Mouse (Mus musculus) midbrain, embryonic 13.5 days (tissue): ENCODE data around the gene Unk. TPM values are rescaled to one million over a fixed set of nuclear protein-coding genes. Genes with fewer than 3 reads are reported as not detected.
"Not testable (repeated sequence)": the region's sequence is repeated elsewhere in the genome, so short reads cannot be mapped to it uniquely, and the experiment has no call there.

Experiments
- ATAC-seq: fragments of 200-750 bp; cut with Nextera tagmentation; 2 replicates; pipeline ENCODE4 v1.8.0; 2017; ENCODE audit warnings: mild to moderate bottlenecking, moderate TSS enrichment, moderate library complexity
- H3K27ac ChIP-seq: fragments of 300-500 bp; sonication (generic); 2 replicates; pipeline ENCODE4 v1.5.1; 2015; ENCODE audit warnings: inconsistent platforms, mild to moderate bottlenecking, moderate library complexity
- H3K27me3 ChIP-seq: fragments of 300-500 bp; sonication (generic); 2 replicates; pipeline ENCODE4 v1.6.1; 2015; ENCODE audit warnings: mild to moderate bottlenecking, inconsistent platforms
- H3K36me3 ChIP-seq: fragments of 300-500 bp; sonication (generic); 2 replicates; pipeline ENCODE4 v1.6.1; 2015; ENCODE audit warnings: mild to moderate bottlenecking, inconsistent platforms
- H3K4me1 ChIP-seq: fragments of 300-500 bp; sonication (generic); replicated peaks from 2 replicates; pipeline ENCODE4 v1.6.1; 2015; ENCODE audit warnings: inconsistent platforms
- H3K4me2 ChIP-seq: fragments of 300-500 bp; sonication (generic); replicated peaks from 2 replicates; pipeline ENCODE4 v1.6.1; 2015; ENCODE audit warnings: moderate library complexity, mild to moderate bottlenecking, inconsistent platforms
- H3K4me3 ChIP-seq: fragments of 300-500 bp; sonication (generic); replicated peaks from 2 replicates; pipeline ENCODE4 v1.5.1; 2015; ENCODE audit warnings: mild to moderate bottlenecking, inconsistent platforms
- H3K9ac ChIP-seq: fragments of 300-500 bp; sonication (generic); replicated peaks from 2 replicates; pipeline ENCODE4 v1.6.1; 2015; ENCODE audit warnings: mild to moderate bottlenecking, inconsistent platforms
- H3K9me3 ChIP-seq: fragments of 300-500 bp; sonication (generic); 2 replicates; pipeline ENCODE4 v1.6.1; 2016; ENCODE audit warnings: mild to moderate bottlenecking, inconsistent platforms
- WGBS: fragments of 180-500 bp; shearing (Covaris S2); methylation state at CpG from one replicate; pipeline ENCODE4 v1.1.7; 2015; 5-methylcytosine and 5-hydroxymethylcytosine counted together
- polyA plus RNA-seq: library from polyadenylated mRNA; unstranded; fragments of >200 nt; fragmentation: Nextera tagmentation; extraction: Ambion mirVana; gene quantifications from 2 replicates; pipeline ENCODE4 v1.2.1, GENCODE M21; 2015

The Unk gene
- polyA plus RNA-seq, 1 experiment from 2014 or later, result 43.7 TPM

DNA sequence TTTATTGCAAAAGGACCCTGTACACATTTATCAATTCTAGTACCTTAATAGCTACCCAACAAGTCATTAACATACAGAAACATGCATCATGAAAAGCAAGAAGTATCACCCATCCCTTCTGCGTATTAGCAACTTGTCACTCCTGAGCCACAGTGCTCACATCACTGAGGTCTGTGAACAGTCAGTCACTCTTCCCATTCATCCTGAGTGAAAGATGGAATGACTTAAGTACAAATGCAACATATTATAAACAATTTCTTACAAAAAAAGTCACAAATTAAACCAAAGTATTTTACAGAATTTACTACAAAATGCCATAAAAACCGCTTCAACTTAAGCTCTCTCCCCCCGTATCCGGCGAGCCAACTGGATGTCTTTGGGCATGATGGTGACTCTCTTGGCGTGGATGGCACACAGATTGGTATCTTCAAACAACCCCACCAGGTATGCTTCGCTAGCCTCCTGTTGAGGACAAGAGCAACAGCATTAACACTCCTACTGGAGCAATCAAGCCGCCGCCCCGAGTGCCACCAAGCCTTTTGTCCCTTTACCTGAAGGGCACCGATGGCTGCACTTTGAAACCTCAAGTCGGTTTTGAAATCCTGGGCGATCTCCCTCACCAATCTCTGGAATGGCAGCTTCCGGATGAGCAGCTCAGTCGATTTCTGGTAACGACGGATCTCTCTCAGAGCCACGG, 6.9 kb upstream of the Unk start:
- peak overlapping the region; percentile 95 for H3K4me3 ChIP-seq
- H3K9me3 ChIP-seq, H3K27me3 ChIP-seq, ATAC-seq: not testable (repeated sequence)
- peaks cover 13% of the 10 kb centered on the region; the same call in 1 of the 2 replicates for H3K36me3 ChIP-seq
- H3K4me1 ChIP-seq, result peaks cover 17% of the 10 kb centered on the region
- H3K4me2 ChIP-seq, result peak overlapping the region; percentile 85
- WGBS, result 5% methylated on average over 18 of the region's 18 CpGs
- peak overlapping the region; percentile 100 for H3K27ac ChIP-seq
- peak overlapping the region; percentile 100 for H3K9ac ChIP-seq

DNA sequence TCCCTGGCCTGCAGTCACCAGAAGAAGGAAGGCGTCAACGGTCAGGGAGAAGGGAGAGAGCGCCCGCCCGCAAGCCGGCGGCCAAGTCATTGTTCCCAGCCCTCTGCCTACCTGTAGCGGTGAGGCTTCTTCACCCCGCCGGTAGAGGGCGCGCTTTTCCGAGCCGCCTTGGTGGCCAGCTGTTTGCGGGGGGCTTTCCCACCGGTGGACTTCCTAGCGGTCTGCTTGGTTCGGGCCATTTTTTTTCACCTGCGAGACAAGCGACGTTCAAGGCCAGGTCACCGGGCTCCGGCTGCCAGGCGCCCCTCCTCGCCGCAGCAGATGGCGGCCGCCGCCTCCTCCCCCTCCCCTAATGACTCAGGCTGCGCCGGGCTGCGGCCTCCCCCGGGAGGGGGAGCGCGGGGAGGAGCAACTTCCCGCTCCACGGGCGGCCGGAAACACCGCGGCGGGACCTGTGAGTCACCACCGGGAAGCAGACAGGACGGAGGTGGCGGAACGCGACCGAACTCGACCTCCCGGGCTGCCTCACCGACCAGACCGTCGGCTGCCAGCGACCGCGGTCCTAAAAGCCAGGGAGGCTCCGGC, 6.3 kb upstream of the Unk start:
- no peaks in the 10 kb centered on the region for H3K9me3 ChIP-seq
- H3K27ac ChIP-seq, result peak overlapping the region; percentile 100
- peak overlapping the region; percentile 100 for H3K9ac ChIP-seq
- peaks cover 17% of the 10 kb centered on the region for H3K4me1 ChIP-seq
- H3K36me3 ChIP-seq, result peaks cover 13% of the 10 kb centered on the region; the same call in 1 of the 2 replicates
- H3K4me2 ChIP-seq, result peak overlapping the region; percentile 85
- H3K27me3 ChIP-seq, result no peaks in the 10 kb centered on the region
- under 1% methylated on average over 50 of the region's 57 CpGs for WGBS
- H3K4me3 ChIP-seq, result peak overlapping the region; percentile 95
- ATAC-seq, result peak; percentile 68

DNA sequence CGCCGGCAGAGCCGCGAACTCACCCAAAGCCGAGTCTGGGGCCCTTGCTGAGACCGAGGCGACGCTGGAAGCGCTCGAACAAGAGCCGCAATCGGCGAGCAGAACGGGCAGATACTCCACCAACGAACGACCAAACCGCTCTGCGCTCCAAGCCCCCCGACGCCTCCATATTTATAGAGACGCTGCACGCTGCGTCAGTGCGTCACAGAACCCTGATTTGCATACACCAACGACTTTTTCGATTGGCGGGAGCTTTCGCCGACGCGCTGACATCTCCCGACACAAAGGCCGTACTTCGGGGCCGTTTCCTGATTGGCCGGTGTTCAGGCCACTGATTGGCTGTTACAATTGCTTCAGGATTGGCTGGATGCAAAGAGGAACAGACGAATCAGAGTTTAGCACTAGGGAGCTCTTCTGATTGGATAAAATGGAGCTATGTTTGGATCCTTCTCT, 5.7 kb upstream of the Unk start:
- peak overlapping the region; percentile 85; the same call in 1 of the 2 replicates for H3K4me2 ChIP-seq
- WGBS, result under 1% methylated on average over 37 of the region's 37 CpGs
- no peaks in the 10 kb centered on the region for H3K27me3 ChIP-seq
- peak overlapping the region; percentile 100 for H3K9ac ChIP-seq
- peaks cover 13% of the 10 kb centered on the region; the same call in 1 of the 2 replicates for H3K36me3 ChIP-seq
- peak; percentile 96 for ATAC-seq
- peak overlapping the region; percentile 95 for H3K4me3 ChIP-seq
- no peaks in the 10 kb centered on the region for H3K9me3 ChIP-seq
- H3K27ac ChIP-seq, result peak overlapping the region; percentile 100
- H3K4me1 ChIP-seq, result peaks cover 19% of the 10 kb centered on the region

DNA sequence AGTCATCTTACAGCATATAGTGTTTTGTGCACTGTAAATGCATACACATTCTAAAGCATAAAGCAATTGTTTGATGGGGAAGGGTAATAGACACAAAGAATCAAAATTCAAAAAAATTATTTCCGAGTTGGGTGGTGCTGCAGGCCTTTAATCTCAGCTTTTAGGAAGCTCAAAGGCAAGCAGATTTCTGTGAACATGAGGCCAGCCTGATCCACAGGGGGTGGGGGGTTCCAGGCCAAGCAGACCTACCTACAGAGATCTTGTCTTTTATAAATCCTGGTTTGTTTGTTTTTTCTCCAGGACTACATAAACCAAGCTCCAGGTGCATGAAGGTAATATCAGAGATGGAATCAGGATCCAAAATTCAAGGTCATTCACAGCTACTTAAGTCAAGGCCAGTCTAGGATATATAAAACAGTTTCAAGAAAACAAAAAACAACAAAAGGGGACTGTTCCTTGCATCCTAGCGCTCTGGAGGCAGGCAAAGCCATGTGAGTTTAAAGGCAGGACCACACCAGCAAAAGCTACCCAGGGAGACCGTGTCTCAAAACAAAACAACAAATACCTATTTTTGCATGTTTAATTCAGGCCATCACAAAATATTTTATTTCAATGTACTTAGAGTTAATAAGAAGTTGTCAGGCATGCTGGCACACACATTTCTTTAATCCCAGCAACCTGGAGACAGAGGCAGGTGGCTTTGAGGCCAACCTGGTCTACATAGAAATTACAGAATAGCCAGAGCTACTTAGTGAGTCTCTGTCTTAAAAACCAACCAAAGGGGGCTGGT, 4.9 kb upstream of the Unk start:
- no peak overlapping the region for H3K9ac ChIP-seq
- H3K27ac ChIP-seq, result peak overlapping the region; percentile 73
- 90% methylated on average over 3 of the region's 3 CpGs for WGBS
- ATAC-seq, result no peak
- H3K36me3 ChIP-seq, result peaks cover 13% of the 10 kb centered on the region; the same call in 1 of the 2 replicates
- H3K4me3 ChIP-seq, result no peak overlapping the region
- H3K9me3 ChIP-seq, result no peaks in the 10 kb centered on the region
- H3K4me1 ChIP-seq, result peaks cover 24% of the 10 kb centered on the region
- no peaks in the 10 kb centered on the region for H3K27me3 ChIP-seq
- no peak overlapping the region for H3K4me2 ChIP-seq

DNA sequence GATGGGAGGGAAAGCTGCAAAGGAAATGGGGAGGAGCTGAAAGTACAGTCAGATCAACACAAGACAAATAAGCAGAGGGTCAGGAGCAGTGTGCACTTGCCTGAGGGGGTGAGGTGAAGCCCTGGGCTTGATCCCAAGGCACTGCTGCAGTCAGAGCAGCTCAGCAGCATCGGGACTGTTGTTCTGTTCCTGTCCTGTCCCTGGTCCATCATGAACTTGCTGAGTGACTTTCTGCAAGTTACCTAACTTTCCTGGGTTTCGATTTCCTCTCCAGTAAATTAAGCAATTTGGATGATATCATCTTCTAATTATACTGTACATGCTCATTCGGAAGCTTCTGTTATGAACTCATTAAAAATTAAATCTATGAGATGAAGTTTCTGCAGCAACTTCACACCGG, 2.4 kb upstream of the Unk start, which contains the start of gene H3f3b:
TSS of gene H3f3b (minus strand) at position 207 of the 400 bp plus-strand sequence.
- Histone ChIP-seq H3K4me1 (peaks cover 25% of the 10 kb centered on the region), H3K4me2 (no peak within 1 kb of the TSS), H3K9me3 (no peaks in the 10 kb centered on the region), H3K4me3 (no peak within 1 kb of the TSS), H3K27ac (no peak within 1 kb of the TSS), H3K9ac (no peak within 1 kb of the TSS), H3K36me3 (no peaks in the 10 kb centered on the region), H3K27me3 (no peaks in the 10 kb centered on the region)
- 88% methylated on average over 4 of the region's 4 CpGs for WGBS
- ATAC-seq, result no peak

DNA sequence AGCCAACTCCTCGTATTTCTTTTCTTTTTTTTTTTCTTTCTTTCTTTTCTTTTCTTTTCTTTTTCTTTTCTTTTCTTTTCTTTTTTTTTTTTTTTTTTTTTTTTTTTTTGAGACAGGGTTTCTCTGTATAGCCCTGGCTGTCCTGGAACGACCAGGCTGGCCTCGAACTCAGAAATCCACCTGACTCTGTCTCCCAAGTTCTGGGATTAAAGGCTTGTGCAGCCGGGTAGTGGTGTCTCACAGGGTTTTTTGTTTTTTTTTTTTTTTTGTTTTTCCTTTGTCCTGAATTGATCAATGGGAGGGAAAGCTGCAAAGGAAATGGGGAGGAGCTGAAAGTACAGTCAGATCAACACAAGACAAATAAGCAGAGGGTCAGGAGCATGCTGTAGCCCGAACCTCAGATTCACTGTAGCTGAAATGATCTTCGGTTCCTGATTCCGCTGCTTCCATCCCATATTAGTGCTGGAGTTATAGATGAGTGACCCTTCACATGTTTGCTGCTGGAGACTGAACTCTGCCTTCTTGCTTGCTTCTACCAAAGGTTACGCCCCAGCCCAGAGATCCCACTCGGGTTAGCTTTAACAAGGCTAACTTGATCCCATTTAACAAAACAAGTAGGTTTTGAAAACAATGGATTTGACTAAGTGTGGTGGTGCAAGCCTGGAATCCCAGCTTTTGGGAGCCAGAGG, 1.8 kb upstream of the Unk start:
- no peaks in the 10 kb centered on the region for H3K36me3 ChIP-seq
- no peaks in the 10 kb centered on the region for H3K9me3 ChIP-seq
- H3K4me1 ChIP-seq, result peaks cover 30% of the 10 kb centered on the region
- no peak overlapping the region for H3K9ac ChIP-seq
- no peak overlapping the region for H3K4me3 ChIP-seq
- no peaks in the 10 kb centered on the region for H3K27me3 ChIP-seq
- 86% methylated on average over 9 of the region's 9 CpGs for WGBS
- no peak overlapping the region for H3K27ac ChIP-seq
- H3K4me2 ChIP-seq, result no peak overlapping the region
- no peak for ATAC-seq

DNA sequence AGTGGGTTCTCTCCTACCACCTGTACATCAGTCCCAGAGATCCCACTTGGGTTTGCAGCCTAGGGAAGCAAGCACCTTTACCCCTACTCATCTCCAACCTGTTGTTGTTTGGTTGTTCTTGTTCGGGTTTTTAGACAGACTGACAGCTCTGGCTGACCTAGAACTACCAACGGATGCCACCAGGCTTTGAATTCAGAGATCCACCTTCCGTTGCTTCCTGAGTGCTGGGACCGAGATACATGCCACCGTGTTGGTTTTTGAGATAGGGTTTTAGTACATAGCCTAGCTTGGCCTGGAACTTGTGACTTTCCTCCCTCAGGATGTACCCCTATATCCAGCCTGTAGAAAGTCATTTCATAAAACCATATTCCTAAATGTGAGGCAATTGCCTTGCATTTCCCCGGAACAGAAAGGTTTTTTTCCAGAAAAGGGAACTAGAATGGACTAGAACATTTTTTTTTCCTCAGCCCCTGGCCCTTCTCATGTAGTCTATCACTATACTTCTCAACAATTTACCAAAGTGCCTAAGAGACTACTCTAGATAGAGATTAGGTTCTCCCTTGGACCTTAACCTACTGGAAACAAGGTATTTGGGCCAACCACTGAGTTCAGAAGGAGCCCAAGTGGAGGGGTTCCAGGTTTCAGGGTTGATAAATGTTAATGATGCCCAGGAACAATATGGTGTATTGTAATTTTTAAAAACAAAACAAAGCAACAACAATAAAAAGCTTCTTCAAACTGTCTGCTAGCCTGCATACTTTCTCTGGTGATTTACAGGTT, 846 bp upstream of the Unk start:
- ATAC-seq, result no peak
- Histone ChIP-seq H3K4me3 (peak overlapping the region; percentile 67), H3K27me3 (no peaks in the 10 kb centered on the region), H3K9me3 (no peaks in the 10 kb centered on the region), H3K9ac (peak overlapping the region; percentile 59), H3K36me3 (no peaks in the 10 kb centered on the region), H3K27ac (no peak overlapping the region), H3K4me2 (peak overlapping the region; percentile 58), H3K4me1 (peaks cover 32% of the 10 kb centered on the region)
- WGBS, result 84% methylated on average over 6 of the region's 6 CpGs

DNA sequence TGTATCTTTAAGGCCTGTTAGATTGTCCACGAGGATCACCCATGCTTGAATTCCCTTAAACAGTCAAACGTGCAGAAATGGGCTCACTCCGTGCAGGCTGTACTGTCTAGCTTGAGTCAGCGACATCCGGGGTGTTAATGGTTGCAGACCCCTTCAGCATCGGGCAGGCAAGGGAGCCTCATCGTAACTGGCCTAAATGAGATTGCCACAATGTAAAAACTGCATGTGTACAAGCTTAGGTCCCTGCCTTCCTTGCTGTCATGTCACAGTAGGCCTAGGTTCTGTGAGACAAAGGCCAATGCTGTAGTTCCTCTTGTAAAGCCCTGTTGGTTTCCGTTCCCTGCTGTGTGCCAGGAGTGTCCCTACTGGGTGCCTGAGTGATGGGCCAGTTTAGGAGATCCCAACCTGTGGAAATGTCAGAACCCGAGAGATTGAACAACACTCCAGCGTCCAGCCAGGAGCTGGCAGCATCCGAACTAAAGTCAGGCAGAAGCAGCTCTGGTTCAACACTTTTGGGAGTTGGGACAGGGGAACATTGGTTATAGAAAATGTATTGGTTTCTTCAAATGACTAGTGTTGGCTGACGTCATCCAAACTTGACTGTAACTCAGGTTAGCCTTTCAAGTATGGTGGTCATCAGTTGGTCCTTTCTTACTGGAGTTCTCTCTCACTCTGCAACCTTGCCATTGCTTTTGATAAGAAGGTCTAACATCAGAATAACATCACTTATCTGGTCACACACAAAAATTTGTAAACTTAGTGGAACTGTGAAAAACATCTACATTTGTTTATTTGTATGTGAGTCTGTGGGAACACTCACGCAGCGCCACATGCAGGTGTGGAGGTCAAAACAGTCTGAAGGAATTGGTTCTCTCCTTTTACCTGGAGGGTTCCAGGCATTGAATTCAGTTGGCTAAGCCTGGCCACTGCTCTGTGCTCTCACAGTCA, 1.1 kb downstream of the Unk start:
- Histone ChIP-seq H3K4me2 (peak overlapping the region; percentile 93), H3K27ac (peak overlapping the region; percentile 97), H3K36me3 (0 out of 2 replicates have a peak, but pooled peaks cover 7% of the 10 kb centered on the region), H3K4me3 (peak overlapping the region; percentile 67), H3K27me3 (no peaks in the 10 kb centered on the region), H3K9ac (peak overlapping the region; percentile 88), H3K9me3 (no peaks in the 10 kb centered on the region), H3K4me1 (peaks cover 32% of the 10 kb centered on the region)
- 27% methylated on average over 14 of the region's 14 CpGs for WGBS
- ATAC-seq, result peak; percentile 49

DNA sequence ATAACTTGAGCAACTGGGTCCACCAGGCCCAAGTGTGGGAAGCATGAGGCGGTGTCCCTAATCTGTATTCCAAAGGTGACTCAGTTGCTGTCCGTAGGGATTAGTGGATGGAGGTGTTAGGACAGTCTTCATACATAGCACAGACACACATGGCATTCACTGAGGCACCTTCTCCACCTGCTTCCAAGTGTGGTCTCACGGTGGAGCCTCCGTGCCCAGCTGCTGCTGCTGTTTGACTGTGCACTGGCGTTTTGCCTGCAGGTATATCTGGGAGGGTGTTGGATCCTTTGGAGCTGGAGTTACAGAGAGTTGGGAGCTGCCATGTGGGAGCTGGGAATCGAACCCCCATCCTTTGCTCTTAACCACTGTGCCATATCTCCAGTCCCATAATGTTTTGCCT, 4.5 kb downstream of the Unk start:
- WGBS, result 92% methylated on average over 6 of the region's 6 CpGs
- peaks cover 28% of the 10 kb centered on the region for H3K4me1 ChIP-seq

DNA sequence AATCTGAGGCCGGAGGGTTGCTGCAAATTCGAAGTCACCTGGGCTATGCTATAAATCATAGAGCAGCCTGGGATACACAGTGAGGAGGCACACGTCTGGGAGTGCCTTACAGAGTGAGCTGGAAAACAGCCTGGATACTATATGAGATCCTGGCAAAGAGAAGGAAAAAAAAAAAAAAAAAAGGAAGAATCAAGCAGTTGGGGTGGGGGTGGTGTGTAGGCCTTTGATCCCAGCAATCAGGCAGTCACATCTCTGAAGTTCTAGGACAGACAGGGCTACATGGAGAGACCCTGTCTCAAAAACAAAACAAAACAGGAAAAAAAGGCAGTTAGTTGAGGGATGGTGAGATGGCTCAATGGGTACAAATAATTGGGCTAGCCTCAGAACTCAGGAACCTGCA, 6.5 kb downstream of the Unk start:
- 94% methylated on average over 3 of the region's 3 CpGs for WGBS
- Histone ChIP-seq H3K27ac (no peak overlapping the region), H3K9ac (no peak overlapping the region), H3K4me2 (no peak overlapping the region), H3K4me3 (no peak overlapping the region), H3K4me1 (peaks cover 18% of the 10 kb centered on the region), H3K27me3 (no peaks in the 10 kb centered on the region), H3K9me3 (0 out of 2 replicates have a peak, but pooled peaks cover 1% of the 10 kb centered on the region), H3K36me3 (peaks cover 35% of the 10 kb centered on the region)
- no peak for ATAC-seq

More for the DNA sequence above, 4.5 kb downstream of the Unk start:
- H3K4me2 ChIP-seq, result no peak overlapping the region
- H3K27ac ChIP-seq, result no peak overlapping the region
- no peak for ATAC-seq
- no peaks in the 10 kb centered on the region for H3K27me3 ChIP-seq
- H3K9me3 ChIP-seq, result no peaks in the 10 kb centered on the region
- no peak overlapping the region for H3K9ac ChIP-seq
- H3K4me3 ChIP-seq, result no peak overlapping the region
- H3K36me3 ChIP-seq, result peaks cover 19% of the 10 kb centered on the region
